Mouse (Mus musculus): ENCODE data around the gene Irak1. TPM values are rescaled to one million over a fixed set of nuclear protein-coding genes. Genes with fewer than 3 reads are reported as not detected.

Irak1 gene
- total and polyA plus RNA-seq, 2 experiments from 2014 or later, result 35.6 to 57.2 TPM

GRCm38 (mm10) chrX:73998911-73999869, 24.5 kb downstream of the Irak1 start:
- TF ChIP-seq CTCF (IDR thresholded peaks at IDR 0.05), result no peak
- Histone ChIP-seq H3K4me1 (ENCODE audit: insufficient read depth, low read length) (no peaks in the 10 kb centered on the region), H3K4me3 (ENCODE audit: low read depth, low read length) (no peak overlapping the region), H3K27ac (ENCODE audit: low read depth, low read length) (peak overlapping the region; percentile 63), H3K27me3 (ENCODE audit: insufficient read depth, low read length) (no peaks in the 10 kb centered on the region), H3K9me3 (ENCODE audit: low read length) (no peaks in the 10 kb centered on the region), H3K4me2 (ENCODE audit: low read depth, low read length, poor library complexity, severe bottlenecking) (no peak overlapping the region), H3K36me3 (ENCODE audit: insufficient read depth, low read length) (no peaks in the 10 kb centered on the region), H3K9ac (replicated peaks; ENCODE audit: low read length, poor library complexity, severe bottlenecking) (no peak overlapping the region)
- ATAC-seq (ENCODE audit: low FRiP score) (peak; percentile 82), DNase-seq (ENCODE audit: low spot score) (peak; percentile 78)
- 13% methylated on average over 8 of the region's 8 CpGs for WGBS

- no peaks in the 10 kb centered on the region for H3K9me3 ChIP-seq (ENCODE audit: low read length)
- WGBS, result 69% methylated on average over 1 of the region's 1 CpGs
- H3K4me3 ChIP-seq (ENCODE audit: low read depth, low read length), result no peak overlapping the region
- ATAC-seq (ENCODE audit: low FRiP score), result no peak
- no peak overlapping the region for H3K4me2 ChIP-seq (ENCODE audit: low read depth, low read length, poor library complexity, severe bottlenecking)
- H3K4me1 ChIP-seq (ENCODE audit: insufficient read depth, low read length), result no peaks in the 10 kb centered on the region
- TF ChIP-seq CTCF (IDR thresholded peaks at IDR 0.05), result no peak
- H3K27me3 ChIP-seq (ENCODE audit: insufficient read depth, low read length), result no peaks in the 10 kb centered on the region
- DNase-seq (ENCODE audit: low spot score), result no peak
- no peak overlapping the region for H3K27ac ChIP-seq (ENCODE audit: low read depth, low read length)
- H3K9ac ChIP-seq (replicated peaks; ENCODE audit: low read length, poor library complexity, severe bottlenecking), result no peak overlapping the region
- H3K36me3 ChIP-seq (ENCODE audit: insufficient read depth, low read length), result no peaks in the 10 kb centered on the region
Measured at GRCm38 (mm10) chrX:73977783-73978182, 45.9 kb downstream of the Irak1 start.

- Histone ChIP-seq H3K4me2 (ENCODE audit: low read depth, low read length, poor library complexity, severe bottlenecking) (no peak overlapping the region), H3K4me1 (ENCODE audit: insufficient read depth, low read length) (no peaks in the 10 kb centered on the region), H3K27ac (ENCODE audit: low read depth, low read length) (no peak overlapping the region), H3K36me3 (ENCODE audit: insufficient read depth, low read length) (no peaks in the 10 kb centered on the region), H3K27me3 (ENCODE audit: insufficient read depth, low read length) (no peaks in the 10 kb centered on the region), H3K9me3 (ENCODE audit: low read length) (no peaks in the 10 kb centered on the region), H3K4me3 (ENCODE audit: low read depth, low read length) (no peak overlapping the region), H3K9ac (replicated peaks; ENCODE audit: low read length, poor library complexity, severe bottlenecking) (no peak overlapping the region)
- DNase-seq (ENCODE audit: low spot score), result no peak
- 93% methylated on average over 2 of the region's 2 CpGs for WGBS
- ATAC-seq (ENCODE audit: low FRiP score), result no peak
- no peak for TF ChIP-seq CTCF (IDR thresholded peaks at IDR 0.05)
Measured at GRCm38 (mm10) chrX:73976283-73976682, 47.4 kb downstream of the Irak1 start.

GRCm38 (mm10) chrX:73972774-73973173, 50.9 kb downstream of the Irak1 start:
- ATAC-seq (ENCODE audit: low FRiP score) (no peak), DNase-seq (ENCODE audit: low spot score) (no peak)
- no peak overlapping the region for H3K4me3 ChIP-seq (ENCODE audit: low read depth, low read length)
- no peak overlapping the region for H3K9ac ChIP-seq (replicated peaks; ENCODE audit: low read length, poor library complexity, severe bottlenecking)
- H3K4me2 ChIP-seq (ENCODE audit: low read depth, low read length, poor library complexity, severe bottlenecking), result no peak overlapping the region
- 81% methylated on average over 4 of the region's 4 CpGs for WGBS
- no peak for TF ChIP-seq CTCF (IDR thresholded peaks at IDR 0.05)
- H3K4me1 ChIP-seq (ENCODE audit: insufficient read depth, low read length), result no peaks in the 10 kb centered on the region
- H3K9me3 ChIP-seq (ENCODE audit: low read length), result no peaks in the 10 kb centered on the region
- H3K27me3 ChIP-seq (ENCODE audit: insufficient read depth, low read length), result no peaks in the 10 kb centered on the region
- no peak overlapping the region for H3K27ac ChIP-seq (ENCODE audit: low read depth, low read length)
- H3K36me3 ChIP-seq (ENCODE audit: insufficient read depth, low read length), result no peaks in the 10 kb centered on the region

- DNase-seq (ENCODE audit: low spot score) (no peak), ATAC-seq (ENCODE audit: low FRiP score) (no peak)
- no peak for TF ChIP-seq CTCF (IDR thresholded peaks at IDR 0.05)
- no peaks in the 10 kb centered on the region for H3K4me1 ChIP-seq (ENCODE audit: insufficient read depth, low read length)
- H3K9me3 ChIP-seq (ENCODE audit: low read length), result no peaks in the 10 kb centered on the region
- H3K27me3 ChIP-seq (ENCODE audit: insufficient read depth, low read length), result no peaks in the 10 kb centered on the region
- H3K4me3 ChIP-seq (ENCODE audit: low read depth, low read length), result no peak overlapping the region
- H3K9ac ChIP-seq (replicated peaks; ENCODE audit: low read length, poor library complexity, severe bottlenecking), result no peak overlapping the region
- H3K36me3 ChIP-seq (ENCODE audit: insufficient read depth, low read length), result no peaks in the 10 kb centered on the region
- no peak overlapping the region for H3K27ac ChIP-seq (ENCODE audit: low read depth, low read length)
- H3K4me2 ChIP-seq (ENCODE audit: low read depth, low read length, poor library complexity, severe bottlenecking), result no peak overlapping the region
Measured at GRCm38 (mm10) chrX:73970781-73971180, 52.9 kb downstream of the Irak1 start.

GRCm38 (mm10) chrX:73969729-73970128, 54.0 kb downstream of the Irak1 start:
- no peaks in the 10 kb centered on the region for H3K36me3 ChIP-seq (ENCODE audit: insufficient read depth, low read length)
- ATAC-seq (ENCODE audit: low FRiP score), result no peak
- H3K4me1 ChIP-seq (ENCODE audit: insufficient read depth, low read length), result no peaks in the 10 kb centered on the region
- H3K27me3 ChIP-seq (ENCODE audit: insufficient read depth, low read length), result no peaks in the 10 kb centered on the region
- H3K9ac ChIP-seq (replicated peaks; ENCODE audit: low read length, poor library complexity, severe bottlenecking), result no peak overlapping the region
- no peak overlapping the region for H3K4me2 ChIP-seq (ENCODE audit: low read depth, low read length, poor library complexity, severe bottlenecking)
- H3K9me3 ChIP-seq (ENCODE audit: low read length), result no peaks in the 10 kb centered on the region
- H3K27ac ChIP-seq (ENCODE audit: low read depth, low read length), result no peak overlapping the region
- no peak overlapping the region for H3K4me3 ChIP-seq (ENCODE audit: low read depth, low read length)
- 94% methylated on average over 2 of the region's 2 CpGs for WGBS
- TF ChIP-seq CTCF (IDR thresholded peaks at IDR 0.05), result no peak
- DNase-seq (ENCODE audit: low spot score), result no peak

Data from midbrain, postnatal 0 days (tissue).